Mouse (Mus musculus) adrenal gland, adult 2 months (tissue): ENCODE results near the gene Ms4a1. TPM values are rescaled to one million over a fixed set of nuclear protein-coding genes. Genes with fewer than 3 reads are reported as not detected.

Experiments
- polyA plus RNA-seq: library from polyadenylated mRNA; depleted of rRNA; stranded (reverse); fragments of >200 nt; gene quantifications from 2 replicates; pipeline ENCODE4 v1.2.3, GENCODE M21; 2012; rRNA removed
- total RNA-seq, 2 experiments: library from RNA; stranded (reverse); gene quantifications; 2 replicates each; pipeline ENCODE4 v1.2.3; 2021

Gene Ms4a1
- total and polyA plus RNA-seq, 3 experiments: 0.03 to 0.17 (median 0.14) TPM

Other genes starting within 250 kb of the Ms4a1 start
- gene Ms4a18, start 248.2 kb downstream of the Ms4a1 start, total RNA-seq: not detected
- not detected in 2 replicates for gene Ms4a18, start 248.2 kb downstream of the Ms4a1 start, polyA plus RNA-seq
- 1 to 10 TPM; 3.5 to 3.9 TPM for gene Ms4a8a, start 185.1 kb downstream of the Ms4a1 start, total RNA-seq
- 0.57 and 0.95 TPM in 2 replicates for gene Ms4a8a, start 185.1 kb downstream of the Ms4a1 start, polyA plus RNA-seq
- gene 1700017D01Rik, start 135.4 kb downstream of the Ms4a1 start, total RNA-seq: not detected
- not detected in 2 replicates for gene 1700017D01Rik, start 135.4 kb downstream of the Ms4a1 start, polyA plus RNA-seq
- gene 1700025F22Rik, start 100.9 kb downstream of the Ms4a1 start, total RNA-seq: not detected
- not detected in 2 replicates for gene 1700025F22Rik, start 100.9 kb downstream of the Ms4a1 start, polyA plus RNA-seq
- not detected for gene Ms4a13, start 69.5 kb downstream of the Ms4a1 start, total RNA-seq
- gene Ms4a13, start 69.5 kb downstream of the Ms4a1 start, polyA plus RNA-seq: not detected in 2 replicates
- gene Ms4a12, start 33.8 kb downstream of the Ms4a1 start, total RNA-seq: not detected
- gene Ms4a12, start 33.8 kb downstream of the Ms4a1 start, polyA plus RNA-seq: not detected in 2 replicates
- not detected for gene Ms4a5, start 17.6 kb upstream of the Ms4a1 start, total RNA-seq
- not detected in 2 replicates for gene Ms4a5, start 17.6 kb upstream of the Ms4a1 start, polyA plus RNA-seq
- gene Ms4a14, start 48.2 kb upstream of the Ms4a1 start, total RNA-seq: under 1 TPM in 1 of 2 experiments, not detected in 1; 0.07 TPM
- 0.09 and 0.12 TPM in 2 replicates for gene Ms4a14, start 48.2 kb upstream of the Ms4a1 start, polyA plus RNA-seq
- gene Ms4a7, start 69.9 kb upstream of the Ms4a1 start, total RNA-seq: 1 to 10 TPM; 1.9 TPM
- gene Ms4a7, start 69.9 kb upstream of the Ms4a1 start, polyA plus RNA-seq: 0.85 and 1.2 TPM in 2 replicates
- 1 to 10 TPM; 4.8 to 5.2 TPM for gene Ms4a4a, start 109.3 kb upstream of the Ms4a1 start, total RNA-seq
- 0.58 and 0.75 TPM in 2 replicates for gene Ms4a4a, start 109.3 kb upstream of the Ms4a1 start, polyA plus RNA-seq
- 1 to 10 TPM; 1.8 to 2.1 TPM for gene Ms4a4c, start 138.5 kb upstream of the Ms4a1 start, total RNA-seq
- gene Ms4a4c, start 138.5 kb upstream of the Ms4a1 start, polyA plus RNA-seq: 0.06 and 0.91 TPM in 2 replicates
- gene Ms4a4b, start 177.3 kb upstream of the Ms4a1 start, total RNA-seq: 1 to 10 TPM in 1 of 2 experiments, under 1 TPM in 1; 0.95 to 1.6 TPM
- gene Ms4a4b, start 177.3 kb upstream of the Ms4a1 start, polyA plus RNA-seq: 0.02 and 0.26 TPM in 2 replicates
- 10 to 100 TPM; 12.0 to 12.5 TPM for gene Ms4a6c, start 203.1 kb upstream of the Ms4a1 start, total RNA-seq
- gene Ms4a6c, start 203.1 kb upstream of the Ms4a1 start, polyA plus RNA-seq: 1.6 and 1.8 TPM in 2 replicates
- not detected for gene Gm8369, start 219.7 kb upstream of the Ms4a1 start, total RNA-seq
- gene Gm8369, start 219.7 kb upstream of the Ms4a1 start, polyA plus RNA-seq: not detected in 2 replicates